Mouse (Mus musculus) midbrain, embryonic 16.5 days (tissue): ENCODE measurements around the gene Ptpn14. TPM values are rescaled to one million over a fixed set of nuclear protein-coding genes. Genes with fewer than 3 reads are reported as not detected.

Source experiments
- ATAC-seq: fragments of 200-750 bp; cut with Nextera tagmentation; 2 replicates; pipeline ENCODE4 v1.8.0; 2017; ENCODE audit warnings: moderate TSS enrichment
- H3K27ac ChIP-seq: fragments of 300-500 bp; sonication (generic); 2 replicates; pipeline ENCODE4 v1.5.1; 2014; ENCODE audit warnings: mild to moderate bottlenecking, low read length, mixed read lengths
- H3K27me3 ChIP-seq: fragments of 300-500 bp; sonication (generic); 2 replicates; pipeline ENCODE4 v1.6.1; 2014; ENCODE audit warnings: low read depth, low read length, mixed read lengths; ENCODE audit not compliant: control insufficient read depth, insufficient read depth
- H3K36me3 ChIP-seq: fragments of 300-500 bp; sonication (generic); 2 replicates; pipeline ENCODE4 v1.6.1; 2014; ENCODE audit warnings: mild to moderate bottlenecking, low read length, moderate library complexity, mixed read lengths; ENCODE audit not compliant: control insufficient read depth, insufficient read depth
- H3K4me1 ChIP-seq: fragments of 300-500 bp; sonication (generic); 2 replicates; pipeline ENCODE4 v1.6.1; 2014; ENCODE audit warnings: mild to moderate bottlenecking, low read length, mixed read lengths; ENCODE audit not compliant: control insufficient read depth, insufficient read depth
- H3K4me2 ChIP-seq: fragments of 300-500 bp; sonication (generic); 2 replicates; pipeline ENCODE4 v1.6.1; 2014; ENCODE audit warnings: mild to moderate bottlenecking, low read length, mixed read lengths
- H3K4me3 ChIP-seq: fragments of 300-500 bp; sonication (generic); 2 replicates; pipeline ENCODE4 v1.5.1; 2014; ENCODE audit warnings: low read depth, mild to moderate bottlenecking, low read length, moderate library complexity, mixed read lengths
- H3K9ac ChIP-seq: fragments of 300-500 bp; sonication (generic); 2 replicates; pipeline ENCODE4 v1.6.1; 2014; ENCODE audit warnings: low read depth, low read length, mixed read lengths
- H3K9me3 ChIP-seq: fragments of 300-500 bp; sonication (generic); replicated peaks from 2 replicates; pipeline ENCODE4 v1.6.1; 2014; ENCODE audit warnings: mild to moderate bottlenecking, low read length, mixed read lengths; ENCODE audit not compliant: control insufficient read depth, poor library complexity, severe bottlenecking
- whole genome bisulfite sequencing: fragments of 180-500 bp; shearing (Covaris S2); extraction: QIAGEN DNeasy Blood & Tissue Kit; methylation state at CpG from one replicate; pipeline ENCODE4 v1.1.7; 2014; 5-methylcytosine and 5-hydroxymethylcytosine counted together
- polyA plus RNA-seq: library from polyadenylated mRNA; unstranded; fragments of >200 nt; fragmentation: Nextera tagmentation; extraction: Ambion mirVana; gene quantifications from 2 replicates; pipeline ENCODE4 v1.2.1, GENCODE M21; 2015

Ptpn14 gene
- polyA plus RNA-seq, 1 experiment from 2014 or later = 1.0 TPM

DNA sequence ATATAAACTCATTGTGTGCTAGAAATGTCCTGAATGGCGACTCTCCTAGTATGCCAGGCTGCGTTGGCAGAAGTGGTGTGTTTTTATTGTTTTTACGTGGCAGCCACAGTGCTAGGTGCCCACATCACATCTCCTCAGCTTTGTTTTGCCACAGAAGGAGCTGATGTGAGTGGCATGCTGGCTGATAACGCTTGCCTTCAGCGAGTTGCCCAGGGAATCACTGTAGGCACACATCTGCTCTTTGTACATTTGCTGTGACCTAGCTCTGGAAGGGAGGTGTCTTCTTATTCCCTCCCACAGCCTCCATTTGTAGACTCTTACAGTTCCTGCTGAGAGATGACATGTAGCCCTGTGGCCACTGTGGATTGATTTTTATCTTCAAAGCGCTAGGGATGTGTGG lies 24.2 kb downstream of the Ptpn14 start:
- Histone ChIP-seq H3K4me1 (peaks cover 3% of the 10 kb centered on the region; the same call in 1 of the 2 replicates), H3K9ac (no peak overlapping the region), H3K4me2 (no peak overlapping the region), H3K4me3 (no peak overlapping the region), H3K36me3 (no peaks in the 10 kb centered on the region), H3K27ac (no peak overlapping the region), H3K9me3 (no peaks in the 10 kb centered on the region), H3K27me3 (no peaks in the 10 kb centered on the region)
- no peak for ATAC-seq
- WGBS = 77% methylated on average over 6 of the region's 6 CpGs

DNA sequence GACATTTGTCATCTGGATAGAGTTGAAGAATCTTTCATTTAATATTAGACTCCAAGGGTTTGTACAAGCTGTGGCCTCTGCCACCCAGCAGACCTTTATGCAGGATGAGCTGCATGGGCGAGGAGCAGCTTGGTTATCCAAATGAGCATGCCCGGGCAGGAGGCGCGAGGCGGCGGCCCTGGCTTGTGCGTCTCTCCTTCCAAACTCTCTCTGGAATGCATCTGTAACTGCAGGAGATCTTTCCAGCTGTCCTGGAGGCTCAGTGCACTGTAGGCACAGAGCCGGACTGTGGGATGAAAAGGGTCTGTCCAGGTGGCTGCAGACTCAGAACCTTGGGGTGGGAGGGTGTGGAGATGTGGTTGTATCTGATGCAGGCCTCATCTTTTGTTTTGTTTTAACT lies 27.0 kb downstream of the Ptpn14 start:
- no peak for ATAC-seq
- H3K4me2 ChIP-seq = no peak overlapping the region
- H3K36me3 ChIP-seq = no peaks in the 10 kb centered on the region
- no peak overlapping the region for H3K27ac ChIP-seq
- H3K9ac ChIP-seq = no peak overlapping the region
- H3K4me1 ChIP-seq = peaks cover 3% of the 10 kb centered on the region; the same call in 1 of the 2 replicates
- no peaks in the 10 kb centered on the region for H3K27me3 ChIP-seq
- no peaks in the 10 kb centered on the region for H3K9me3 ChIP-seq
- 46% methylated on average over 8 of the region's 8 CpGs for WGBS
- H3K4me3 ChIP-seq = no peak overlapping the region

DNA sequence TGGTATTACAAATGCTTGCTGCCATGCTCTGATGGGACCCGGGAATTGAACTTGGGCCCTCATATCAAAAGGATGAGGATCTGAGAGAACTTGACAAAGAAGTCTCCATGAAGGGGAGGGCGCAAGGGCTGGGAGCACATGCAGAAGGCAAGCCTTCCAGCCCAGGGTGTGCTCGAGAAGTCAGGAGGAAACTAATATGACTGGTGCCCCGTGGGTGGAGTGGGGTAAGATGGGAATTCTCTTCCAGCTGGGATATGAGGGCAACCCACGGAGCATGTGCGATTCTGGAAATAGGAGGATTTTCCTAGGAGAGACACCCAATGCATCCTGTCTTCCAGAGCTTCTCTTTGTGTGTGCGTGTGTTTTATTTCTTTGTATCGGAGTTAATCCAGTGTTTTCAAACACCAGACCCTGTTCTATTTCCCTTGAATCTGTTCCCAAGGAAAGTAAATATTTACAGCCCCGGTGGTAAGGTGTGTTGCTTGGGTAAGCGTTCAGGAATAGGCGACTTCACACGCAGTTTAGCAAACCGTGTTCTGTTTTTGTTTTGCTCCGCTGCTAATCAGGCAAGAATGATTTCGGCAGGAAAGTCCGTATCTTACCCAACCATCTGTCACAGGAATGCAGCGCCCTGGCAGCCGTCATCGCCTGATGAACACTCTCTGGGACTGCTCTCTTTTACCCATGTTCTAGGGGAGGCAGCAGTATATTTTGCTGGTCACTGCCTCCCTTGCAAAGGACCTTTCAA lies 28.4 kb downstream of the Ptpn14 start:
- no peak for ATAC-seq

GRCm38 (mm10) chr1:189757054-189757408 lies 29.0 kb downstream of the Ptpn14 start:
- H3K27me3 ChIP-seq = no peaks in the 10 kb centered on the region
- no peaks in the 10 kb centered on the region for H3K9me3 ChIP-seq
- H3K4me3 ChIP-seq = no peak overlapping the region
- no peak overlapping the region for H3K9ac ChIP-seq
- no peak overlapping the region for H3K27ac ChIP-seq
- peaks cover 3% of the 10 kb centered on the region; the same call in 1 of the 2 replicates for H3K4me1 ChIP-seq
- WGBS = 79% methylated on average over 7 of the region's 7 CpGs
- no peaks in the 10 kb centered on the region for H3K36me3 ChIP-seq
- H3K4me2 ChIP-seq = no peak overlapping the region
- no peak for ATAC-seq

More for the DNA sequence above, 28.4 kb downstream of the Ptpn14 start:
- no peaks in the 10 kb centered on the region for H3K36me3 ChIP-seq
- H3K4me1 ChIP-seq = peaks cover 3% of the 10 kb centered on the region; the same call in 1 of the 2 replicates
- no peaks in the 10 kb centered on the region for H3K9me3 ChIP-seq
- H3K4me3 ChIP-seq = no peak overlapping the region
- WGBS = 41% methylated on average over 19 of the region's 19 CpGs
- no peak overlapping the region for H3K4me2 ChIP-seq
- H3K9ac ChIP-seq = no peak overlapping the region
- H3K27me3 ChIP-seq = no peaks in the 10 kb centered on the region
- no peak overlapping the region for H3K27ac ChIP-seq

- Histone ChIP-seq H3K36me3 (no peaks in the 10 kb centered on the region), H3K4me1 (peaks cover 3% of the 10 kb centered on the region; the same call in 1 of the 2 replicates), H3K4me3 (no peak overlapping the region), H3K9ac (no peak overlapping the region), H3K27ac (no peak overlapping the region), H3K27me3 (no peaks in the 10 kb centered on the region), H3K4me2 (no peak overlapping the region), H3K9me3 (no peaks in the 10 kb centered on the region)
- no peak for ATAC-seq
- WGBS = 20% methylated on average over 6 of the region's 6 CpGs
These were observed 33.5 kb downstream of the Ptpn14 start for GRCm38 (mm10) chr1:189761581-189762021.

GRCm38 (mm10) chr1:189764258-189764657 lies 36.2 kb downstream of the Ptpn14 start:
- Histone ChIP-seq H3K36me3 (no peaks in the 10 kb centered on the region), H3K4me3 (no peak overlapping the region), H3K4me2 (no peak overlapping the region), H3K9ac (no peak overlapping the region), H3K27ac (no peak overlapping the region), H3K4me1 (no peaks in the 10 kb centered on the region), H3K9me3 (no peaks in the 10 kb centered on the region), H3K27me3 (no peaks in the 10 kb centered on the region)
- no peak for ATAC-seq
- 82% methylated on average over 5 of the region's 5 CpGs for WGBS

GRCm38 (mm10) chr1:189767164-189767563 lies 39.1 kb downstream of the Ptpn14 start:
- no peaks in the 10 kb centered on the region for H3K9me3 ChIP-seq
- no peak overlapping the region for H3K4me2 ChIP-seq
- H3K9ac ChIP-seq = no peak overlapping the region
- H3K4me3 ChIP-seq = no peak overlapping the region
- no peaks in the 10 kb centered on the region for H3K36me3 ChIP-seq
- ATAC-seq = no peak
- no peak overlapping the region for H3K27ac ChIP-seq
- H3K27me3 ChIP-seq = no peaks in the 10 kb centered on the region
- no peaks in the 10 kb centered on the region for H3K4me1 ChIP-seq
- WGBS = 68% methylated on average over 10 of the region's 10 CpGs

DNA sequence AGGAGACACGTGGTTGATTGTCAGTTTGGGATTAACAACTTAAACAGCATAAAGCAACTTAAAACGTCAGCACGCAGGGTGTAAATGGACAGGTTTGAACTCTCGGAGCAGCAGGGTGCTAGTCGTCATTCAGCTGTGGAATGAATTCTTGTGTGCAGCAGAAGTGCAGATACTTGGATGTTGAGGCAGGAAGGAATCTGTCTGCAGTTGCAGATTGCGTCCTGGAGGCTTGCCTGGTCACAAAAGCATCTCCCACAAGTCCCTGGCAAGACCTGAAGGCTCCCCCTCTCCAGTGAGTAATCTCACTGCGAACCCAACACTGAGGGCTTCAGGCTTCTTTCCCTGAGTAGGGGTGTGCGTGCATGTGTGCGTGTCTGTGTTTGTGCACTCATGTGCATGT lies 39.8 kb downstream of the Ptpn14 start:
- ATAC-seq = no peak
- Histone ChIP-seq H3K9ac (no peak overlapping the region), H3K4me3 (no peak overlapping the region), H3K4me1 (no peaks in the 10 kb centered on the region), H3K27me3 (no peaks in the 10 kb centered on the region), H3K4me2 (no peak overlapping the region), H3K27ac (no peak overlapping the region), H3K9me3 (no peaks in the 10 kb centered on the region), H3K36me3 (no peaks in the 10 kb centered on the region)
- WGBS = 54% methylated on average over 9 of the region's 9 CpGs

DNA sequence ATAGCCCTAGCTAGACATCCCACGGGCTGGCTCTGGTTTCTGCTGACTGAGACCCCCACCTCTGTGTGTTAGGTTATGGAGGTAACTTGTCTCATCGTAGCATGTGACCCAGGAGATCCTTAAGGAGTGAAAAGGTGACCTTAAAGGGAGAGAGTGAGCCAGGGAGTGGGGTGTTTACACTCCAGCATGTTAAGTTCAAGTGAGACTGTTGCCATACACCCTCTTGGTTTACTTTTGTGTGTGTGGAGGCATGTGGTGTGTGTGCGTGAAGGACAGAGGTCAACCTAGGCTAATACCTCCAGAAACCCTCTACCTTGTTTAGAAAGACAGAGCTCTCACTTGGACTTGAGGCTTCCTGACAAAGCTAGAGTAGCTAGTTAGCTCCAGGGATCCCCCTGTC lies 42.4 kb downstream of the Ptpn14 start:
- no peak overlapping the region for H3K4me2 ChIP-seq
- H3K9me3 ChIP-seq = no peaks in the 10 kb centered on the region
- H3K4me3 ChIP-seq = no peak overlapping the region
- no peaks in the 10 kb centered on the region for H3K27me3 ChIP-seq
- no peak overlapping the region for H3K27ac ChIP-seq
- no peak overlapping the region for H3K9ac ChIP-seq
- WGBS = 93% methylated on average over 3 of the region's 3 CpGs
- H3K4me1 ChIP-seq = no peaks in the 10 kb centered on the region
- ATAC-seq = no peak
- no peaks in the 10 kb centered on the region for H3K36me3 ChIP-seq
